Mouse (Mus musculus) limb, embryonic 13.5 days (tissue): Measurements from ENCODE around the gene Hoxa7. TPM values are rescaled to one million over a fixed set of nuclear protein-coding genes. Genes with fewer than 3 reads are reported as not detected.
A peak's percentile ranks its signal among the peaks of the same experiment; 100 is the strongest.

ENCODE experiments used
- ATAC-seq: fragments of 200-750 bp; cut with Nextera tagmentation; 2 replicates; pipeline ENCODE4 v1.8.0; 2017; ENCODE audit warnings: low read depth, moderate number of reproducible peaks, moderate TSS enrichment; ENCODE audit not compliant: low FRiP score
- H3K27ac ChIP-seq: fragments of 300-500 bp; sonication (generic); 2 replicates; pipeline ENCODE4 v1.5.1; 2015; ENCODE audit warnings: inconsistent platforms, mild to moderate bottlenecking, moderate library complexity
- H3K27me3 ChIP-seq: fragments of 300-500 bp; sonication (generic); 2 replicates; pipeline ENCODE4 v1.6.1; 2015; ENCODE audit warnings: mild to moderate bottlenecking, inconsistent platforms
- H3K36me3 ChIP-seq: fragments of 300-500 bp; sonication (generic); 2 replicates; pipeline ENCODE4 v1.6.1; 2015; ENCODE audit warnings: inconsistent platforms, mild to moderate bottlenecking, moderate library complexity
- H3K4me1 ChIP-seq: fragments of 300-500 bp; sonication (generic); 2 replicates; pipeline ENCODE4 v1.6.1; 2015; ENCODE audit warnings: inconsistent platforms
- H3K4me2 ChIP-seq: fragments of 300-500 bp; sonication (generic); replicated peaks from 2 replicates; pipeline ENCODE4 v1.6.1; 2015; ENCODE audit warnings: inconsistent platforms, mild to moderate bottlenecking, moderate library complexity
- H3K4me3 ChIP-seq: fragments of 300-500 bp; sonication (generic); 2 replicates; pipeline ENCODE4 v1.5.1; 2015; ENCODE audit warnings: moderate library complexity, mild to moderate bottlenecking, inconsistent platforms
- H3K9ac ChIP-seq: fragments of 300-500 bp; sonication (generic); 2 replicates; pipeline ENCODE4 v1.6.1; 2015; ENCODE audit warnings: mild to moderate bottlenecking, inconsistent platforms
- H3K9me3 ChIP-seq: fragments of 300-500 bp; sonication (generic); 2 replicates; pipeline ENCODE4 v1.6.1; 2016; ENCODE audit warnings: inconsistent platforms
- WGBS: fragments of 180-500 bp; shearing (Covaris S2); methylation state at CpG from one replicate; pipeline ENCODE4 v1.1.7; 2015; 5-methylcytosine and 5-hydroxymethylcytosine counted together
- polyA plus RNA-seq: library from polyadenylated mRNA; unstranded; fragments of >200 nt; fragmentation: Nextera tagmentation; extraction: Ambion mirVana; gene quantifications from 2 replicates; pipeline ENCODE4 v1.2.1, GENCODE M21; 2015

Hoxa7 gene
- polyA plus RNA-seq, 1 experiment from 2014 or later: 13.1 TPM

- H3K4me3 ChIP-seq: peak within 1 kb of the TSS; percentile 52
- peak; percentile 37; the same call in 1 of the 2 replicates for ATAC-seq
- H3K4me2 ChIP-seq: peak within 1 kb of the TSS; percentile 98
- peaks cover 42% of the 10 kb centered on the region for H3K4me1 ChIP-seq
- H3K36me3 ChIP-seq: 0 out of 2 replicates have a peak, but pooled peaks cover 3% of the 10 kb centered on the region
- H3K9me3 ChIP-seq: no peaks in the 10 kb centered on the region
- no peak within 1 kb of the TSS; the same call in 1 of the 2 replicates for H3K27ac ChIP-seq
- 2% methylated on average over 64 of the region's 102 CpGs for WGBS
- H3K27me3 ChIP-seq: peaks cover 80% of the 10 kb centered on the region
- peak within 1 kb of the TSS; percentile 74 for H3K9ac ChIP-seq
Observed at GRCm38 (mm10) chr6:52190906-52191810, 30.5 kb downstream of the Hoxa7 start, which contains the start of gene Hoxa4. Gene Hoxa4, minus strand, starts transcription at chr6:52191753.

- Histone ChIP-seq H3K4me3 (0 out of 2 replicates have a peak overlapping the region, but pooled peaks have one; percentile 52), H3K9ac (no peak overlapping the region), H3K27ac (no peak overlapping the region), H3K36me3 (0 out of 2 replicates have a peak, but pooled peaks cover 1% of the 10 kb centered on the region), H3K4me1 (peaks cover 47% of the 10 kb centered on the region), H3K4me2 (peak overlapping the region; percentile 98), H3K9me3 (no peaks in the 10 kb centered on the region), H3K27me3 (peaks cover 81% of the 10 kb centered on the region)
- 10% methylated on average over 23 of the region's 23 CpGs for WGBS
- no peak for ATAC-seq
Observed at GRCm38 (mm10) chr6:52190410-52190809, 31.2 kb downstream of the Hoxa7 start.

- no peaks in the 10 kb centered on the region for H3K36me3 ChIP-seq
- no peak overlapping the region for H3K9ac ChIP-seq
- H3K4me1 ChIP-seq: peaks cover 51% of the 10 kb centered on the region
- H3K4me3 ChIP-seq: no peak overlapping the region
- H3K4me2 ChIP-seq: no peak overlapping the region
- ATAC-seq: no peak
- H3K9me3 ChIP-seq: no peaks in the 10 kb centered on the region
- no peak overlapping the region for H3K27ac ChIP-seq
- 37% methylated on average over 8 of the region's 8 CpGs for WGBS
- H3K27me3 ChIP-seq: peaks cover 80% of the 10 kb centered on the region
Observed at GRCm38 (mm10) chr6:52189909-52190308, 31.7 kb downstream of the Hoxa7 start.

- WGBS: 38% methylated on average over 5 of the region's 5 CpGs
- Histone ChIP-seq H3K27ac (no peak overlapping the region), H3K4me2 (no peak overlapping the region), H3K9ac (no peak overlapping the region), H3K4me3 (no peak overlapping the region), H3K9me3 (no peaks in the 10 kb centered on the region), H3K36me3 (no peaks in the 10 kb centered on the region), H3K4me1 (peaks cover 55% of the 10 kb centered on the region), H3K27me3 (peaks cover 80% of the 10 kb centered on the region)
- ATAC-seq: 0 out of 2 replicates have a peak, but pooled peaks have one; percentile 58
Observed at GRCm38 (mm10) chr6:52189172-52189591, 32.5 kb downstream of the Hoxa7 start.

- no peaks in the 10 kb centered on the region for H3K9me3 ChIP-seq
- no peak for ATAC-seq
- peaks cover 82% of the 10 kb centered on the region for H3K27me3 ChIP-seq
- no peak overlapping the region for H3K4me3 ChIP-seq
- H3K27ac ChIP-seq: no peak overlapping the region
- peaks cover 58% of the 10 kb centered on the region for H3K4me1 ChIP-seq
- H3K9ac ChIP-seq: no peak overlapping the region
- H3K36me3 ChIP-seq: no peaks in the 10 kb centered on the region
- H3K4me2 ChIP-seq: no peak overlapping the region
- 61% methylated on average over 1 of the region's 1 CpGs for WGBS
Observed at GRCm38 (mm10) chr6:52186500-52186899, 35.2 kb downstream of the Hoxa7 start.

GRCm38 (mm10) chr6:52185834-52186233, 35.8 kb downstream of the Hoxa7 start:
- no peak for ATAC-seq
- WGBS: 31% methylated on average over 3 of the region's 3 CpGs
- Histone ChIP-seq H3K4me2 (no peak overlapping the region), H3K9ac (no peak overlapping the region), H3K36me3 (no peaks in the 10 kb centered on the region; the same call in 1 of the 2 replicates), H3K4me3 (no peak overlapping the region), H3K27me3 (peaks cover 82% of the 10 kb centered on the region), H3K9me3 (no peaks in the 10 kb centered on the region), H3K4me1 (peaks cover 52% of the 10 kb centered on the region), H3K27ac (no peak overlapping the region)

- Histone ChIP-seq H3K4me3 (no peak overlapping the region; the same call in 1 of the 2 replicates), H3K27me3 (peaks cover 82% of the 10 kb centered on the region), H3K4me1 (peaks cover 50% of the 10 kb centered on the region), H3K9ac (no peak overlapping the region), H3K27ac (no peak overlapping the region), H3K9me3 (no peaks in the 10 kb centered on the region), H3K4me2 (peak overlapping the region; percentile 31; the same call in 1 of the 2 replicates), H3K36me3 (no peaks in the 10 kb centered on the region; the same call in 1 of the 2 replicates)
- WGBS: 5% methylated on average over 19 of the region's 19 CpGs
- ATAC-seq: no peak
Observed at GRCm38 (mm10) chr6:52185222-52185621, 36.4 kb downstream of the Hoxa7 start.

- no peak overlapping the region for H3K27ac ChIP-seq
- 25% methylated on average over 6 of the region's 6 CpGs for WGBS
- H3K9ac ChIP-seq: no peak overlapping the region
- no peak overlapping the region for H3K4me3 ChIP-seq
- H3K4me2 ChIP-seq: no peak overlapping the region
- no peaks in the 10 kb centered on the region for H3K9me3 ChIP-seq
- H3K4me1 ChIP-seq: peaks cover 50% of the 10 kb centered on the region
- no peaks in the 10 kb centered on the region; the same call in 1 of the 2 replicates for H3K36me3 ChIP-seq
- ATAC-seq: no peak
- H3K27me3 ChIP-seq: peaks cover 82% of the 10 kb centered on the region
Observed at GRCm38 (mm10) chr6:52184668-52185067, 37.0 kb downstream of the Hoxa7 start.

GRCm38 (mm10) chr6:52183311-52184080, 38.2 kb downstream of the Hoxa7 start:
- no peak for ATAC-seq
- Histone ChIP-seq H3K27ac (no peak overlapping the region), H3K9me3 (no peaks in the 10 kb centered on the region), H3K9ac (no peak overlapping the region), H3K4me1 (peaks cover 50% of the 10 kb centered on the region), H3K27me3 (peaks cover 83% of the 10 kb centered on the region), H3K4me2 (no peak overlapping the region), H3K36me3 (no peaks in the 10 kb centered on the region; the same call in 1 of the 2 replicates), H3K4me3 (no peak overlapping the region)
- WGBS: 32% methylated on average over 10 of the region's 10 CpGs

- H3K36me3 ChIP-seq: no peaks in the 10 kb centered on the region; the same call in 1 of the 2 replicates
- WGBS: 23% methylated on average over 1 of the region's 1 CpGs
- H3K4me1 ChIP-seq: peaks cover 54% of the 10 kb centered on the region
- H3K4me2 ChIP-seq: no peak overlapping the region
- no peak overlapping the region for H3K9ac ChIP-seq
- peaks cover 86% of the 10 kb centered on the region for H3K27me3 ChIP-seq
- no peak overlapping the region for H3K4me3 ChIP-seq
- H3K27ac ChIP-seq: no peak overlapping the region
- H3K9me3 ChIP-seq: no peaks in the 10 kb centered on the region
- ATAC-seq: no peak
Observed at GRCm38 (mm10) chr6:52182793-52183192, 38.9 kb downstream of the Hoxa7 start.

GRCm38 (mm10) chr6:52182030-52182429, 39.6 kb downstream of the Hoxa7 start:
- Histone ChIP-seq H3K4me1 (peaks cover 61% of the 10 kb centered on the region), H3K4me2 (no peak overlapping the region), H3K27ac (no peak overlapping the region), H3K4me3 (no peak overlapping the region), H3K9ac (no peak overlapping the region), H3K36me3 (no peaks in the 10 kb centered on the region; the same call in 1 of the 2 replicates), H3K9me3 (no peaks in the 10 kb centered on the region), H3K27me3 (peaks cover 87% of the 10 kb centered on the region)
- ATAC-seq: no peak
- 54% methylated on average over 2 of the region's 2 CpGs for WGBS

- H3K4me3 ChIP-seq: no peak overlapping the region
- peaks cover 83% of the 10 kb centered on the region for H3K27me3 ChIP-seq
- H3K9me3 ChIP-seq: no peaks in the 10 kb centered on the region
- peaks cover 72% of the 10 kb centered on the region for H3K4me1 ChIP-seq
- WGBS: 56% methylated on average over 3 of the region's 3 CpGs
- H3K27ac ChIP-seq: no peak overlapping the region
- no peak for ATAC-seq
- no peak overlapping the region for H3K9ac ChIP-seq
- no peaks in the 10 kb centered on the region; the same call in 1 of the 2 replicates for H3K36me3 ChIP-seq
- H3K4me2 ChIP-seq: no peak overlapping the region
Observed at GRCm38 (mm10) chr6:52180726-52181125, 40.9 kb downstream of the Hoxa7 start.
